ENCODE assay signal across 15 mouse cellular contexts in the genomic region with DNA sequence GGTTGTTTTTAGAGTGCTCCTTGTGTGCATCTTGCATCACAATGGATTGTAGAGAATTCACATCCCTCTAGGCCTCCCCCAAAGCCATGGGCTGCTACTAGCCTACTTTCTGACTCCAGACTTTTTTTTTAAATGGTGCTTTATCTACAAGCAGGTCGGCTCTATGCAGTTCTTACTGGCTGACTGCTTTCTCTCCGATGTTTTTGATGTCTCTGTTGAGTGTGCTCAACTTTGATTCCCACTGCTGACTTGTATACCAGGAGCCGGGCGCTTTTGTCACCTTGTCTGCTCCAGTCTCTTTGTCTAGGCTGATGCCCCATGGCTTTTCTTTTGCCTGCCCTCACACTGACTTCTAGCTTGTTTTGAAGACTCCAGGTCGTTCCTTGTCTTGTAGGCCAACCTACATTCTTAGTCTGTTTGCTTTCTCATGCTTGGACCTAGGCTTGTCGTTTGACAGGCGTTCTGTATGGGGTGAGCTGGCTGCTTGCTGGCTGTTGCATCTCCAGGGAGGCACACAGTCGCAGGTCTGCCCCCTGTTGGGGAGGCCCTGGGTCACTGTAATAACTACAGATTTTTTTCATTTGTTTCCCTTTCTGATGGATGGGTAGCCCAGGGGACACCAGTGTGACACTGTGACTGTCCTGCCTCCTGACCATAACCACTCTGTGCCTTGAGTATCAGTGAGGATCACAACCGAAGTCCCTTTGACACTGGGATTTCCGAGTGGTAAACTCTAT. TPM values are rescaled to one million over a fixed set of nuclear protein-coding genes. Genes with fewer than 3 reads are reported as not detected.
DNase-seq lines count a peak whose midpoint lies in the region; TF ChIP-seq lines count a peak whose summit lies in the region.
"Had no signal": no experiment of that assay in that cellular context is flagged by ENCODE, and none has a peak within 500 bp of the region (broad histone marks: within the 10 kb centered on the region; RNA-seq: fewer than 3 reads in every experiment).

No protein-coding gene starts in this region.

- peak; percentile 70 for TF ChIP-seq CTCF in layer of hippocampus, adult 2 months (conservative IDR thresholded peaks at IDR 0.05)

- peak; percentile 49 for DNase-seq in cerebellum, adult 9-10 months
- no peak for DNase-seq in cerebellum, postnatal 25 days
- DNase-seq in layer of hippocampus, adult 2 months (ENCODE audit: low spot score in 2 of 2), result no peak
- no peak for DNase-seq in layer of hippocampus, postnatal 36 days
- DNase-seq in A20 (ENCODE audit: low read depth, low spot score) (peak; percentile 22), NIH3T3 (ENCODE audit: low read depth) (peak; percentile 39)
- no peak for DNase-seq in spleen, postnatal 36 days (ENCODE audit: low spot score in 2 of 2)
- no peak for DNase-seq in embryo, embryonic 9.5 days (ENCODE audit: extremely low spot score)
- DNase-seq: embryo, embryonic 11 days; kidney, adult 8-10 months; right cerebral cortex, adult 18-20 months had no signal

- H3K4me3 ChIP-seq in layer of hippocampus, adult 2 months, result no peak overlapping the region
- H3K4me3 ChIP-seq: erythroblast, embryonic 14.5 days; hindbrain, embryonic 12.5 days; neural tube, embryonic 15.5 days had no signal

- peak overlapping the region; percentile 53; the same call in 1 of the 2 replicates for H3K27ac ChIP-seq in layer of hippocampus, adult 2 months
- H3K27ac ChIP-seq: hindbrain, embryonic 12.5 days; neural tube, embryonic 15.5 days had no signal

RNA-seq across cellular contexts. Expression of gene Rcvrn, which starts 45.0 kb away (rescaled TPM):
- total RNA-seq in layer of hippocampus, adult 2 months (2021), result 1 to 10 TPM; 1.4 to 1.9 TPM
- 1 to 10 TPM; 1.8 to 2.9 TPM for total RNA-seq in layer of hippocampus, postnatal 36 days (2021)
- total RNA-seq: megakaryocyte-erythroid progenitor cell, adult 5-6 weeks had no signal

Comparison
In these comparisons a context has a peak if more than half of its experiments do, and no peak if none do; other contexts are left out.
1. DNase-seq: peak in cerebellum, adult 9-10 months (single experiment), A20 (single experiment) and NIH3T3 (single experiment); none in cerebellum, postnatal 25 days (0 of 2), layer of hippocampus, adult 2 months (0 of 2), layer of hippocampus, postnatal 36 days (0 of 2), spleen, postnatal 36 days (0 of 2) and embryo, embryonic 9.5 days (single experiment).